Mouse (Mus musculus): Measurements from ENCODE around the gene Krt87. TPM values are rescaled to one million over a fixed set of nuclear protein-coding genes. Genes with fewer than 3 reads are reported as not detected.

Krt87 gene
- total RNA-seq, 4 experiments from 2014 or later = not detected

GRCm38 (mm10) chr15:101418950-101419349 is 19.7 kb downstream of the Krt87 start:
- no peak for DNase-seq (ENCODE audit: low spot score in 2 of 2)

- no peak for DNase-seq (ENCODE audit: low spot score in 2 of 2)
Observed at GRCm38 (mm10) chr15:101414807-101415565, 23.6 kb downstream of the Krt87 start.

- no peak for DNase-seq (ENCODE audit: low spot score in 2 of 2)
Observed at GRCm38 (mm10) chr15:101413916-101414635, 24.5 kb downstream of the Krt87 start.

- DNase-seq (ENCODE audit: low spot score in 2 of 2) = no peak
Observed at GRCm38 (mm10) chr15:101412188-101412587, 26.4 kb downstream of the Krt87 start.

GRCm38 (mm10) chr15:101410775-101411174 is 27.8 kb downstream of the Krt87 start, which contains the start of gene Krt7:
TSS of gene Krt7 (plus strand) at chr15:101411043.
- no peak for DNase-seq (ENCODE audit: low spot score in 2 of 2)

- no peak for DNase-seq (ENCODE audit: low spot score in 2 of 2)
Observed at GRCm38 (mm10) chr15:101398269-101398668, 40.3 kb downstream of the Krt87 start.

GRCm38 (mm10) chr15:101397683-101398082 is 40.9 kb downstream of the Krt87 start:
- no peak for DNase-seq (ENCODE audit: low spot score in 2 of 2)

- no peak for DNase-seq (ENCODE audit: low spot score in 2 of 2)
Observed at GRCm38 (mm10) chr15:101396921-101397320, 41.7 kb downstream of the Krt87 start.

GRCm38 (mm10) chr15:101396466-101396865 is 42.1 kb downstream of the Krt87 start:
- no peak for DNase-seq (ENCODE audit: low spot score in 2 of 2)

GRCm38 (mm10) chr15:101394908-101395307 is 43.7 kb downstream of the Krt87 start:
- no peak for DNase-seq (ENCODE audit: low spot score in 2 of 2)

- DNase-seq (ENCODE audit: low spot score in 2 of 2) = no peak
Observed at GRCm38 (mm10) chr15:101392251-101392650, 46.4 kb downstream of the Krt87 start.

- DNase-seq (ENCODE audit: low spot score in 2 of 2) = no peak
Observed at GRCm38 (mm10) chr15:101390203-101390602, 48.4 kb downstream of the Krt87 start.

- DNase-seq (ENCODE audit: low spot score in 2 of 2) = no peak
Observed at GRCm38 (mm10) chr15:101388034-101388541, 50.5 kb downstream of the Krt87 start.

GRCm38 (mm10) chr15:101387176-101387575 is 51.4 kb downstream of the Krt87 start:
- no peak for DNase-seq (ENCODE audit: low spot score in 2 of 2)

GRCm38 (mm10) chr15:101385064-101385463 is 53.5 kb downstream of the Krt87 start:
- peak; percentile 56 to 59 for DNase-seq (ENCODE audit: low spot score in 2 of 2)

GRCm38 (mm10) chr15:101384610-101385009 is 54.0 kb downstream of the Krt87 start:
- no peak for DNase-seq (ENCODE audit: low spot score in 2 of 2)

GRCm38 (mm10) chr15:101382811-101383210 is 55.8 kb downstream of the Krt87 start:
- peak; percentile 74 for DNase-seq (ENCODE audit: low spot score in 2 of 2)

- peak in 1 of 2 experiments; percentile 49 for DNase-seq (ENCODE audit: low spot score in 2 of 2)
Observed at GRCm38 (mm10) chr15:101381758-101382157, 56.8 kb downstream of the Krt87 start.
